Mouse (Mus musculus) embryonic facial prominence, embryonic 11.5 days (tissue): ENCODE measurements at regions not wholly inside any gene's neighbourhood (a gene's known extent, or its start where the extent isn't known, plus 50 kb on each side); places are given as distances from the start of the nearest gene placed in this dataset.

Experiments used
- ATAC-seq: fragments of 200-750 bp; cut with Nextera tagmentation; replicated peaks from 2 replicates; pipeline ENCODE4 v1.8.0; 2017; ENCODE audit warnings: low read depth; ENCODE audit not compliant: insufficient number of reproducible peaks, low FRiP score, low TSS enrichment
- DNase-seq: peaks from one replicate; pipeline ENCODE4 v3.0.0-alpha.2; 2015; ENCODE audit warnings: low spot score
- H3K27ac ChIP-seq: fragments of 300-500 bp; sonication (generic); replicated peaks from 2 replicates; pipeline ENCODE4 v1.5.1; 2014; ENCODE audit warnings: mild to moderate bottlenecking, low read depth, low read length, control low read depth
- H3K27me3 ChIP-seq: fragments of 300-500 bp; sonication (generic); 2 replicates; pipeline ENCODE4 v1.6.1; 2014; ENCODE audit warnings: mild to moderate bottlenecking, low read length, moderate library complexity, mixed read lengths; ENCODE audit not compliant: control insufficient read depth, insufficient read depth
- H3K36me3 ChIP-seq: fragments of 300-500 bp; sonication (generic); replicated peaks from 2 replicates; pipeline ENCODE4 v1.6.1; 2014; ENCODE audit warnings: low read depth, mild to moderate bottlenecking, low read length, moderate library complexity, mixed read lengths; ENCODE audit not compliant: control insufficient read depth, insufficient read depth
- H3K4me1 ChIP-seq: fragments of 300-500 bp; sonication (generic); 2 replicates; pipeline ENCODE4 v1.6.1; 2014; ENCODE audit warnings: low read length, mixed read lengths; ENCODE audit not compliant: control insufficient read depth, insufficient read depth
- H3K4me2 ChIP-seq: fragments of 300-500 bp; sonication (generic); 2 replicates; pipeline ENCODE4 v1.6.1; 2014; ENCODE audit warnings: low read depth, mild to moderate bottlenecking, control low read depth, low read length, moderate library complexity
- H3K4me3 ChIP-seq: fragments of 300-500 bp; sonication (generic); 2 replicates; pipeline ENCODE4 v1.5.1; 2014; ENCODE audit warnings: low read depth, low read length, control low read depth
- H3K9ac ChIP-seq: fragments of 300-500 bp; sonication (generic); replicated peaks from 2 replicates; pipeline ENCODE4 v1.6.1; 2014; ENCODE audit warnings: mild to moderate bottlenecking, control low read depth, low read length
- H3K9me3 ChIP-seq: fragments of 300-500 bp; sonication (generic); replicated peaks from 2 replicates; pipeline ENCODE4 v1.6.1; 2016; ENCODE audit warnings: mild to moderate bottlenecking, low read length, inconsistent platforms, mixed read lengths; ENCODE audit not compliant: control insufficient read depth
- WGBS: fragments of 180-500 bp; shearing (Covaris S2); extraction: QIAGEN DNeasy Blood & Tissue Kit; methylation state at CpG from one replicate; pipeline ENCODE4 v1.1.7; 2014; 5-methylcytosine and 5-hydroxymethylcytosine counted together

- Histone ChIP-seq H3K9ac (no peak overlapping the region), H3K27ac (no peak overlapping the region), H3K4me3 (no peak overlapping the region), H3K36me3 (no peaks in the 10 kb centered on the region), H3K27me3 (no peaks in the 10 kb centered on the region), H3K4me1 (no peaks in the 10 kb centered on the region), H3K4me2 (no peak overlapping the region), H3K9me3 (no peaks in the 10 kb centered on the region)
- WGBS = 85% methylated on average over 8 of the region's 8 CpGs
- DNase-seq = no peak
- ATAC-seq = no peak
These were observed 123.0 kb downstream of the Otol1 start for GRCm38 (mm10) chr3:70130241-70131029.

- Histone ChIP-seq H3K4me3 (no peak overlapping the region), H3K36me3 (no peaks in the 10 kb centered on the region), H3K4me1 (no peaks in the 10 kb centered on the region), H3K9me3 (no peaks in the 10 kb centered on the region), H3K27ac (no peak overlapping the region), H3K9ac (no peak overlapping the region), H3K4me2 (no peak overlapping the region), H3K27me3 (no peaks in the 10 kb centered on the region)
- DNase-seq (no peak), ATAC-seq (no peak)
- whole genome bisulfite sequencing = 73% methylated on average over 2 of the region's 2 CpGs
These were observed 127.5 kb downstream of the Otol1 start for GRCm38 (mm10) chr3:70134963-70135362.

- Histone ChIP-seq H3K9ac (no peak overlapping the region), H3K4me1 (no peaks in the 10 kb centered on the region), H3K27me3 (no peaks in the 10 kb centered on the region), H3K4me3 (no peak overlapping the region), H3K36me3 (no peaks in the 10 kb centered on the region), H3K27ac (no peak overlapping the region), H3K9me3 (no peaks in the 10 kb centered on the region), H3K4me2 (no peak overlapping the region)
- ATAC-seq = no peak
- WGBS = 84% methylated on average over 2 of the region's 2 CpGs
- DNase-seq = no peak
These were observed 131.1 kb downstream of the Otol1 start for GRCm38 (mm10) chr3:70138488-70138887.

GRCm38 (mm10) chr3:70138926-70139325, 131.5 kb downstream of the Otol1 start:
- WGBS = 65% methylated on average over 4 of the region's 4 CpGs
- no peaks in the 10 kb centered on the region for H3K27me3 ChIP-seq

GRCm38 (mm10) chr3:70145728-70146127, 138.3 kb downstream of the Otol1 start:
- Histone ChIP-seq H3K9me3 (no peaks in the 10 kb centered on the region), H3K9ac (no peak overlapping the region), H3K4me3 (no peak overlapping the region), H3K27me3 (no peaks in the 10 kb centered on the region), H3K27ac (no peak overlapping the region), H3K4me2 (no peak overlapping the region), H3K36me3 (no peaks in the 10 kb centered on the region), H3K4me1 (no peaks in the 10 kb centered on the region)
- ATAC-seq (no peak), DNase-seq (no peak)
- 83% methylated on average over 1 of the region's 1 CpGs for WGBS

More at GRCm38 (mm10) chr3:70138926-70139325, 131.5 kb downstream of the Otol1 start:
- no peak overlapping the region for H3K27ac ChIP-seq
- no peaks in the 10 kb centered on the region for H3K4me1 ChIP-seq
- no peaks in the 10 kb centered on the region for H3K36me3 ChIP-seq
- DNase-seq (no peak), ATAC-seq (no peak)
- no peak overlapping the region for H3K9ac ChIP-seq
- H3K9me3 ChIP-seq = no peaks in the 10 kb centered on the region
- no peak overlapping the region for H3K4me2 ChIP-seq
- H3K4me3 ChIP-seq = no peak overlapping the region

- DNase-seq = no peak
- H3K36me3 ChIP-seq = no peaks in the 10 kb centered on the region
- no peak for ATAC-seq
- H3K27ac ChIP-seq = no peak overlapping the region
- WGBS = 53% methylated on average over 5 of the region's 5 CpGs
- no peaks in the 10 kb centered on the region for H3K27me3 ChIP-seq
- H3K4me3 ChIP-seq = no peak overlapping the region
- H3K4me1 ChIP-seq = no peaks in the 10 kb centered on the region
- no peaks in the 10 kb centered on the region for H3K9me3 ChIP-seq
- H3K9ac ChIP-seq = no peak overlapping the region
- no peak overlapping the region for H3K4me2 ChIP-seq
These were observed 143.7 kb downstream of the Otol1 start for GRCm38 (mm10) chr3:70151156-70151555.

GRCm38 (mm10) chr3:70160043-70160442, 152.6 kb downstream of the Otol1 start:
- no peaks in the 10 kb centered on the region for H3K9me3 ChIP-seq
- H3K4me1 ChIP-seq = no peaks in the 10 kb centered on the region
- H3K4me3 ChIP-seq = no peak overlapping the region
- H3K36me3 ChIP-seq = no peaks in the 10 kb centered on the region
- H3K27me3 ChIP-seq = no peaks in the 10 kb centered on the region
- H3K4me2 ChIP-seq = no peak overlapping the region
- no peak overlapping the region for H3K27ac ChIP-seq
- no peak overlapping the region for H3K9ac ChIP-seq
- ATAC-seq (no peak), DNase-seq (no peak)
- WGBS = 71% methylated on average over 9 of the region's 9 CpGs

- no peak overlapping the region for H3K4me2 ChIP-seq
- ATAC-seq (no peak), DNase-seq (no peak)
- no peak overlapping the region for H3K4me3 ChIP-seq
- no peaks in the 10 kb centered on the region for H3K4me1 ChIP-seq
- WGBS = 59% methylated on average over 4 of the region's 4 CpGs
- no peaks in the 10 kb centered on the region for H3K9me3 ChIP-seq
- no peak overlapping the region for H3K27ac ChIP-seq
- H3K9ac ChIP-seq = no peak overlapping the region
- no peaks in the 10 kb centered on the region for H3K36me3 ChIP-seq
- H3K27me3 ChIP-seq = no peaks in the 10 kb centered on the region
These were observed 164.3 kb downstream of the Otol1 start for GRCm38 (mm10) chr3:70171667-70172066.
